In the genomic region with DNA sequence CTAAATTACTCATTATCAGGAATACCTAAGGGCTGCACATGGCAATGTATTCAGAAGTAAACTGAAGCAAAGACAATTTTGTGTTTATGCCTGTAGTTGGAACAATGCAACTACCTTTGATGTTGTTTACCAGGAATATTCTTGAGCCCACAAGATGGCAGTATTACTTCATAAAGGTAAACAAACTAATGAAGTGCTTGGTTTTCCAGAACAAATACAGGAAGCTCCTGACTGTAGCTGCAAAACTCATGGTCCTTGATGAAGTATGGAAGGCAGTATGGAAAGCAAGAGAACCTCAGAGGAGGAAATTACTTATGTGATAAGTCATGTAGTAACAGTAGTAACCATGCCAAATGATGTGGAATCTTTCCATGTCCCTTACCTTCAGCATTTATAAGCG, we compare ENCODE assay signal across 10 mouse cellular contexts.
DNase-seq lines count a peak whose midpoint lies in the region; ATAC-seq lines count a peak whose summit lies in the region.
"Had no signal": no experiment of that assay in that cellular context is flagged by ENCODE, and none has a peak within 500 bp of the region (broad histone marks: within the 10 kb centered on the region; RNA-seq: fewer than 3 reads in every experiment).

No protein-coding gene starts in this region.

- H3K36me3 ChIP-seq in midbrain, embryonic 13.5 days = no peaks in the 10 kb centered on the region

- H3K27me3 ChIP-seq in midbrain, embryonic 13.5 days = no peaks in the 10 kb centered on the region

- DNase-seq in kidney, postnatal 14 days = peak; percentile 4
- no peak for DNase-seq in kidney, postnatal 10 days
- DNase-seq in Muller cell, postnatal 12 days (ENCODE audit: inconsistent ontology term) = peak; percentile 25
- DNase-seq in embryo, embryonic 10 days (ENCODE audit: low spot score) = peak; percentile 57
- DNase-seq in left cerebral cortex, adult 9 months (ENCODE audit: low spot score in 2 of 2) = no peak
- DNase-seq: adrenal gland, postnatal 25 days; right cerebral cortex, postnatal 14 days had no signal

- H3K4me1 ChIP-seq in midbrain, embryonic 13.5 days (replicated peaks) = peaks cover 5% of the 10 kb centered on the region

- ATAC-seq in midbrain, embryonic 13.5 days = peak; percentile 41; the same call in 1 of the 2 replicates
- no peak for ATAC-seq in erythroid progenitor cell, adult 5-6 weeks (replicated peaks; ENCODE audit: low FRiP score, poor library complexity, severe bottlenecking)

- H3K9me3 ChIP-seq in midbrain, embryonic 13.5 days = no peaks in the 10 kb centered on the region

- H3K4me3 ChIP-seq in midbrain, embryonic 13.5 days (replicated peaks) = no peak overlapping the region

- H3K9ac ChIP-seq in midbrain, embryonic 13.5 days (replicated peaks) = no peak overlapping the region
- H3K9ac ChIP-seq: liver, embryonic 14.5 days had no signal

- no peak overlapping the region for H3K27ac ChIP-seq in midbrain, embryonic 13.5 days
- H3K27ac ChIP-seq: liver, embryonic 14.5 days had no signal

- WGBS in midbrain, embryonic 13.5 days = 91% methylated on average over 1 of the region's 1 CpGs

- no peak overlapping the region for H3K4me2 ChIP-seq in midbrain, embryonic 13.5 days (replicated peaks)

Comparison
In these comparisons a context has a peak if more than half of its experiments do, and no peak if none do; other contexts are left out.
1. DNase-seq: peak in kidney, postnatal 14 days (single experiment), Muller cell, postnatal 12 days (single experiment) and embryo, embryonic 10 days (single experiment); none in kidney, postnatal 10 days (single experiment) and left cerebral cortex, adult 9 months (0 of 2).